Mouse (Mus musculus) spleen, embryonic (tissue): ENCODE measurements around the gene Tomm34.

Experiments used
- CTCF ChIA-PET: fragments of 350-600 bp; sonication (Branson Sonifier 250); formaldehyde crosslinking; loops from one replicate; lab custom pipeline; 2022; lab: Charles Lee

Gene Tomm34

GRCm38 (mm10) chr2:164018910-164019309 lies 52.1 kb downstream of the Tomm34 start:
- CTCF ChIA-PET, result no interaction called here

GRCm38 (mm10) chr2:164015304-164015703 lies 55.7 kb downstream of the Tomm34 start:
- CTCF ChIA-PET, result no interaction called here

GRCm38 (mm10) chr2:164010944-164011343 lies 60.0 kb downstream of the Tomm34 start:
- CTCF ChIA-PET, result no interaction called here

GRCm38 (mm10) chr2:164010496-164010895 lies 60.5 kb downstream of the Tomm34 start:
- CTCF ChIA-PET, result no interaction called here

- CTCF ChIA-PET, result no interaction called here
Observed at GRCm38 (mm10) chr2:164009227-164009626, 61.7 kb downstream of the Tomm34 start.

GRCm38 (mm10) chr2:164007987-164008545 lies 62.9 kb downstream of the Tomm34 start:
- CTCF ChIA-PET, result interaction anchor here (0.6 kb wide), 2 partner anchors 85 to 1486 kb away, joined by 3 to 7 read pairs; no protein-coding TSS in a partner anchor

GRCm38 (mm10) chr2:164007547-164007946 lies 63.4 kb downstream of the Tomm34 start:
- CTCF ChIA-PET, result no interaction called here

- CTCF ChIA-PET, result no interaction called here
Observed at GRCm38 (mm10) chr2:164006932-164007331, 64.0 kb downstream of the Tomm34 start.

- CTCF ChIA-PET, result no interaction called here
Observed at GRCm38 (mm10) chr2:164004503-164004902, 66.5 kb downstream of the Tomm34 start.
